Comparison of ENCODE assay signal across 8 mouse cellular contexts in genomic region chr10:95142844-95143435, GRCm38 (mm10).
DNase-seq lines count a peak whose midpoint lies in the region; ATAC-seq lines count a peak whose summit lies in the region.

No protein-coding gene starts in this region.

- no peak for ATAC-seq in embryonic facial prominence, embryonic 12.5 days (ENCODE audit: insufficient number of reproducible peaks, insufficient read depth, low FRiP score, low TSS enrichment)
- peak; percentile 60 for ATAC-seq in midbrain, embryonic 13.5 days
- peak; percentile 18; the same call in 1 of the 2 replicates for ATAC-seq in stomach, embryonic 15.5 days (ENCODE audit: insufficient read depth, low FRiP score, low read depth)

- no peaks in the 10 kb centered on the region for H3K27me3 ChIP-seq in embryonic facial prominence, embryonic 12.5 days
- H3K27me3 ChIP-seq in midbrain, embryonic 13.5 days = no peaks in the 10 kb centered on the region
- H3K27me3 ChIP-seq in stomach, embryonic 15.5 days (replicated peaks) = no peaks in the 10 kb centered on the region

- no peaks in the 10 kb centered on the region for H3K9me3 ChIP-seq in embryonic facial prominence, embryonic 12.5 days
- H3K9me3 ChIP-seq in midbrain, embryonic 13.5 days = no peaks in the 10 kb centered on the region
- H3K9me3 ChIP-seq in stomach, embryonic 15.5 days = no peaks in the 10 kb centered on the region

- peak; percentile 70 to 84 for DNase-seq in adrenal gland, postnatal 36 days
- peak; percentile 86 for DNase-seq in heart, adult 8-10 months (ENCODE audit: low spot score)
- DNase-seq in kidney, adult 11 months = peak; percentile 89
- DNase-seq in left cerebral cortex, postnatal 36 days (ENCODE audit: low spot score in 2 of 2) = peak; percentile 67 to 71
- DNase-seq in spleen, postnatal 4 days (ENCODE audit: low spot score in 2 of 2) = no peak

- peak overlapping the region; percentile 78 for H3K27ac ChIP-seq in embryonic facial prominence, embryonic 12.5 days
- peak overlapping the region; percentile 70 for H3K27ac ChIP-seq in midbrain, embryonic 13.5 days
- peak overlapping the region; percentile 75 for H3K27ac ChIP-seq in stomach, embryonic 15.5 days

- intact Hi-C loops in left cerebral cortex, postnatal 36 days (cut with DNase I) = no loop called here

- no peak overlapping the region for H3K9ac ChIP-seq in embryonic facial prominence, embryonic 12.5 days
- H3K9ac ChIP-seq in midbrain, embryonic 13.5 days (replicated peaks) = no peak overlapping the region
- no peak overlapping the region for H3K9ac ChIP-seq in stomach, embryonic 15.5 days

- H3K4me2 ChIP-seq in embryonic facial prominence, embryonic 12.5 days (replicated peaks) = no peak overlapping the region
- no peak overlapping the region for H3K4me2 ChIP-seq in midbrain, embryonic 13.5 days (replicated peaks)
- peak overlapping the region; percentile 10; the same call in 1 of the 2 replicates for H3K4me2 ChIP-seq in stomach, embryonic 15.5 days

- H3K4me1 ChIP-seq in embryonic facial prominence, embryonic 12.5 days = peaks cover 43% of the 10 kb centered on the region
- H3K4me1 ChIP-seq in midbrain, embryonic 13.5 days (replicated peaks) = peaks cover 47% of the 10 kb centered on the region
- H3K4me1 ChIP-seq in stomach, embryonic 15.5 days = peaks cover 46% of the 10 kb centered on the region

- H3K36me3 ChIP-seq in embryonic facial prominence, embryonic 12.5 days = no peaks in the 10 kb centered on the region
- no peaks in the 10 kb centered on the region for H3K36me3 ChIP-seq in midbrain, embryonic 13.5 days
- H3K36me3 ChIP-seq in stomach, embryonic 15.5 days = no peaks in the 10 kb centered on the region

- H3K4me3 ChIP-seq in embryonic facial prominence, embryonic 12.5 days = no peak overlapping the region
- H3K4me3 ChIP-seq in midbrain, embryonic 13.5 days (replicated peaks) = no peak overlapping the region
- no peak overlapping the region for H3K4me3 ChIP-seq in stomach, embryonic 15.5 days (replicated peaks)

- WGBS in embryonic facial prominence, embryonic 12.5 days = 36% methylated on average over 11 of the region's 11 CpGs
- whole genome bisulfite sequencing in midbrain, embryonic 13.5 days = 35% methylated on average over 11 of the region's 11 CpGs
- WGBS in stomach, embryonic 15.5 days = 20% methylated on average over 11 of the region's 11 CpGs

Comparison
In these comparisons a context has a peak if more than half of its experiments do, and no peak if none do; other contexts are left out.
1. DNase-seq: peak in adrenal gland, postnatal 36 days (2 of 2), heart, adult 8-10 months (single experiment), kidney, adult 11 months (single experiment) and left cerebral cortex, postnatal 36 days (2 of 2); none in spleen, postnatal 4 days (0 of 2).
2. Peak in every context shown above with its lines, with median percentiles within 50 percentile points of each other: H3K27ac ChIP-seq.